Mouse (Mus musculus) left cerebral cortex, adult 9 months (tissue): ENCODE measurements around the gene Tbc1d7.

Experiments used
- DNase-seq, 2 experiments: peaks; one replicate each; pipeline ENCODE4 v3.0.0; 2022; ENCODE audit warnings: low spot score in 2 of 2

Tbc1d7 gene

GRCm38 (mm10) chr13:43171020-43171710 lies at the start of gene Tbc1d7:
Gene Tbc1d7 (minus strand): TSS chr13:43171501.
- DNase-seq = peak; percentile 84 to 96

- no peak for DNase-seq
Observed at GRCm38 (mm10) chr13:43220635-43221034, 49.3 kb upstream of the Tbc1d7 start.

GRCm38 (mm10) chr13:43218764-43219163 lies 47.5 kb upstream of the Tbc1d7 start:
- no peak for DNase-seq

- no peak for DNase-seq
Observed at GRCm38 (mm10) chr13:43218284-43218683, 47.0 kb upstream of the Tbc1d7 start.

GRCm38 (mm10) chr13:43217686-43218085 lies 46.4 kb upstream of the Tbc1d7 start:
- DNase-seq = no peak

GRCm38 (mm10) chr13:43217059-43217458 lies 45.8 kb upstream of the Tbc1d7 start:
- DNase-seq = no peak

GRCm38 (mm10) chr13:43215994-43216706 lies 44.8 kb upstream of the Tbc1d7 start:
- DNase-seq = no peak

- DNase-seq = no peak
Observed at GRCm38 (mm10) chr13:43215144-43215993, 44.1 kb upstream of the Tbc1d7 start.

GRCm38 (mm10) chr13:43212338-43212737 lies 41.0 kb upstream of the Tbc1d7 start:
- no peak for DNase-seq

GRCm38 (mm10) chr13:43210956-43211355 lies 39.7 kb upstream of the Tbc1d7 start:
- no peak for DNase-seq

GRCm38 (mm10) chr13:43209560-43209959 lies 38.3 kb upstream of the Tbc1d7 start:
- DNase-seq = no peak

GRCm38 (mm10) chr13:43208914-43209439 lies 37.7 kb upstream of the Tbc1d7 start:
- DNase-seq = no peak

- DNase-seq = no peak
Observed at GRCm38 (mm10) chr13:43206118-43206683, 34.9 kb upstream of the Tbc1d7 start.

GRCm38 (mm10) chr13:43203641-43204040 lies 32.3 kb upstream of the Tbc1d7 start:
- DNase-seq = no peak

GRCm38 (mm10) chr13:43203234-43203633 lies 31.9 kb upstream of the Tbc1d7 start:
- DNase-seq = no peak

- no peak for DNase-seq
Observed at GRCm38 (mm10) chr13:43202351-43202750, 31.1 kb upstream of the Tbc1d7 start.

GRCm38 (mm10) chr13:43201033-43201432 lies 29.7 kb upstream of the Tbc1d7 start:
- DNase-seq = peak in 1 of 2 experiments; percentile 61

GRCm38 (mm10) chr13:43200473-43200872 lies 29.2 kb upstream of the Tbc1d7 start:
- no peak for DNase-seq

GRCm38 (mm10) chr13:43199749-43200148 lies 28.4 kb upstream of the Tbc1d7 start:
- DNase-seq = no peak

- DNase-seq = no peak
Observed at GRCm38 (mm10) chr13:43199282-43199681, 28.0 kb upstream of the Tbc1d7 start.

- DNase-seq = no peak
Observed at GRCm38 (mm10) chr13:43197187-43197586, 25.9 kb upstream of the Tbc1d7 start.

GRCm38 (mm10) chr13:43196000-43196399 lies 24.7 kb upstream of the Tbc1d7 start:
- DNase-seq = no peak
